Mouse (Mus musculus) embryo, embryonic 9.5 days (tissue): ENCODE results near the gene Gm11032.
"Not testable (repeated sequence)": the region's sequence is repeated elsewhere in the genome, so short reads cannot be mapped to it uniquely, and the experiment has no call there.

Source experiments
- DNase-seq: peaks from one replicate; pipeline ENCODE4 v3.0.0-alpha.2; 2017; ENCODE audit errors: extremely low spot score

Gene Gm11032

GRCm38 (mm10) chr11:4620017-4620485 is at the start of gene Gm11032:
Gm11032 (plus strand) TSS chr11:4620067.
- no peak for DNase-seq

GRCm38 (mm10) chr11:4571491-4571901 is 48.4 kb upstream of the Gm11032 start:
- DNase-seq, result no peak

GRCm38 (mm10) chr11:4576090-4576732 is 43.7 kb upstream of the Gm11032 start:
- not testable (repeated sequence) for DNase-seq

- DNase-seq, result no peak
These were observed 42.8 kb upstream of the Gm11032 start for GRCm38 (mm10) chr11:4577079-4577478.

- DNase-seq, result no peak
These were observed 41.2 kb upstream of the Gm11032 start for GRCm38 (mm10) chr11:4578682-4579081.

- DNase-seq, result no peak
These were observed 28.1 kb upstream of the Gm11032 start for GRCm38 (mm10) chr11:4591811-4592210.

GRCm38 (mm10) chr11:4593491-4593848 is 26.4 kb upstream of the Gm11032 start:
- no peak for DNase-seq

- no peak for DNase-seq
These were observed 25.8 kb upstream of the Gm11032 start for GRCm38 (mm10) chr11:4593849-4594607.

GRCm38 (mm10) chr11:4594608-4595500 is 25.0 kb upstream of the Gm11032 start, which contains the start of gene Mtmr3:
Mtmr3 (minus strand) TSS chr11:4594863.
- DNase-seq, result peak; percentile 98

GRCm38 (mm10) chr11:4598411-4598810 is 21.5 kb upstream of the Gm11032 start:
- DNase-seq, result no peak

- no peak for DNase-seq
These were observed 20.0 kb upstream of the Gm11032 start for GRCm38 (mm10) chr11:4599916-4600315.

- no peak for DNase-seq
These were observed 18.0 kb upstream of the Gm11032 start for GRCm38 (mm10) chr11:4601890-4602289.

GRCm38 (mm10) chr11:4602691-4603441 is 17.0 kb upstream of the Gm11032 start:
- no peak for DNase-seq

GRCm38 (mm10) chr11:4604441-4604840 is 15.4 kb upstream of the Gm11032 start:
- DNase-seq, result no peak

GRCm38 (mm10) chr11:4605414-4605813 is 14.5 kb upstream of the Gm11032 start:
- no peak for DNase-seq

GRCm38 (mm10) chr11:4606541-4606940 is 13.3 kb upstream of the Gm11032 start:
- no peak for DNase-seq

GRCm38 (mm10) chr11:4611904-4612303 is 8.0 kb upstream of the Gm11032 start:
- no peak for DNase-seq

- no peak for DNase-seq
These were observed 738 bp downstream of the Gm11032 start for GRCm38 (mm10) chr11:4620501-4621108.

GRCm38 (mm10) chr11:4621866-4622265 is 2.0 kb downstream of the Gm11032 start:
- DNase-seq, result no peak

GRCm38 (mm10) chr11:4622442-4622986 is 2.6 kb downstream of the Gm11032 start:
- DNase-seq, result no peak

GRCm38 (mm10) chr11:4622997-4623396 is 3.1 kb downstream of the Gm11032 start:
- no peak for DNase-seq
